Mouse (Mus musculus): ENCODE data around the gene Nmur1. TPM values are rescaled to one million over a fixed set of nuclear protein-coding genes. Genes with fewer than 3 reads are reported as not detected.
A peak's percentile ranks its signal among the peaks of the same experiment; 100 is the strongest.

The Nmur1 gene
- polyA plus RNA-seq, 1 experiment from 2014 or later = 0.12 TPM

DNA sequence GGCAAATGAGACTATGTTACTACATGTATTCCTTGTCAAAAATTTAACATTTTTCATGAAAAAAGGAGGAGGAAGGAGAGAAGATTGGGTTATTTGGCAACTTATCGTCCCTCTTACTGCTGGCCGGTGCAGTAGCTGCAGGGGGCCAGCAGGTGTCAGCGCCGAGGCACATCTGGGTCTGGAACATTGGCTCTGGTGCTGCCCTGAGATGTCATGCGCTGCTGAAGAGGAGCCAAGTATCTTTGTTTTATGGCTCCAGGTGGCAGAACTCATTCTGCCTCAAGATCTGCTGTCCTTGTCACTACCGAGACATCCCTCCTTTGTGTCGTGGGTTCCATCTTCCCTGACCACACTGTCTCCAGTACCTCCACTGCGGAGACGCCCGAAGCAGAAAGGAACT lies 54.0 kb downstream of the Nmur1 start:
- Histone ChIP-seq H3K9me3 (ENCODE audit: control insufficient read depth, low read length) (no peaks in the 10 kb centered on the region), H3K27ac (replicated peaks; ENCODE audit: low read depth, low read length) (no peak overlapping the region), H3K4me2 (ENCODE audit: low read depth, severe bottlenecking) (no peak overlapping the region), H3K4me1 (ENCODE audit: control insufficient read depth, insufficient read depth, low read length) (no peaks in the 10 kb centered on the region), H3K27me3 (ENCODE audit: control insufficient read depth, insufficient read depth, low read length) (no peaks in the 10 kb centered on the region), H3K36me3 (ENCODE audit: control insufficient read depth, insufficient read depth, low read length) (no peaks in the 10 kb centered on the region), H3K9ac (ENCODE audit: low read length) (no peak overlapping the region), H3K4me3 (ENCODE audit: low read depth, low read length) (no peak overlapping the region)
- 53% methylated on average over 10 of the region's 10 CpGs for WGBS
- ATAC-seq (ENCODE audit: insufficient number of reproducible peaks, low FRiP score, low TSS enrichment, low read depth) = no peak
- peak; percentile 52 for DNase-seq (ENCODE audit: low spot score)

GRCm38 (mm10) chr1:86368086-86368485 lies 57.9 kb downstream of the Nmur1 start:
- Histone ChIP-seq H3K27ac (replicated peaks; ENCODE audit: low read depth, low read length) (no peak overlapping the region), H3K4me2 (ENCODE audit: low read depth, severe bottlenecking) (no peak overlapping the region), H3K4me3 (ENCODE audit: low read depth, low read length) (no peak overlapping the region), H3K27me3 (ENCODE audit: control insufficient read depth, insufficient read depth, low read length) (no peaks in the 10 kb centered on the region), H3K36me3 (ENCODE audit: control insufficient read depth, insufficient read depth, low read length) (no peaks in the 10 kb centered on the region), H3K9ac (ENCODE audit: low read length) (no peak overlapping the region), H3K4me1 (ENCODE audit: control insufficient read depth, insufficient read depth, low read length) (no peaks in the 10 kb centered on the region), H3K9me3 (ENCODE audit: control insufficient read depth, low read length) (no peaks in the 10 kb centered on the region)
- DNase-seq (ENCODE audit: low spot score) = no peak
- WGBS = 71% methylated on average over 4 of the region's 4 CpGs
- ATAC-seq (ENCODE audit: insufficient number of reproducible peaks, low FRiP score, low TSS enrichment, low read depth) = no peak

GRCm38 (mm10) chr1:86363671-86364070 lies 62.4 kb downstream of the Nmur1 start:
- H3K4me2 ChIP-seq (ENCODE audit: low read depth, severe bottlenecking) = no peak overlapping the region
- 7% methylated on average over 6 of the region's 6 CpGs for WGBS
- H3K27ac ChIP-seq (replicated peaks; ENCODE audit: low read depth, low read length) = no peak overlapping the region
- H3K36me3 ChIP-seq (ENCODE audit: control insufficient read depth, insufficient read depth, low read length) = no peaks in the 10 kb centered on the region
- peaks cover 5% of the 10 kb centered on the region; the same call in 1 of the 2 replicates for H3K4me1 ChIP-seq (ENCODE audit: control insufficient read depth, insufficient read depth, low read length)
- no peak overlapping the region for H3K4me3 ChIP-seq (ENCODE audit: low read depth, low read length)
- no peaks in the 10 kb centered on the region for H3K9me3 ChIP-seq (ENCODE audit: control insufficient read depth, low read length)
- no peaks in the 10 kb centered on the region for H3K27me3 ChIP-seq (ENCODE audit: control insufficient read depth, insufficient read depth, low read length)
- ATAC-seq (ENCODE audit: insufficient number of reproducible peaks, low FRiP score, low TSS enrichment, low read depth) (no peak), DNase-seq (ENCODE audit: low spot score) (no peak)
- H3K9ac ChIP-seq (ENCODE audit: low read length) = no peak overlapping the region

DNA sequence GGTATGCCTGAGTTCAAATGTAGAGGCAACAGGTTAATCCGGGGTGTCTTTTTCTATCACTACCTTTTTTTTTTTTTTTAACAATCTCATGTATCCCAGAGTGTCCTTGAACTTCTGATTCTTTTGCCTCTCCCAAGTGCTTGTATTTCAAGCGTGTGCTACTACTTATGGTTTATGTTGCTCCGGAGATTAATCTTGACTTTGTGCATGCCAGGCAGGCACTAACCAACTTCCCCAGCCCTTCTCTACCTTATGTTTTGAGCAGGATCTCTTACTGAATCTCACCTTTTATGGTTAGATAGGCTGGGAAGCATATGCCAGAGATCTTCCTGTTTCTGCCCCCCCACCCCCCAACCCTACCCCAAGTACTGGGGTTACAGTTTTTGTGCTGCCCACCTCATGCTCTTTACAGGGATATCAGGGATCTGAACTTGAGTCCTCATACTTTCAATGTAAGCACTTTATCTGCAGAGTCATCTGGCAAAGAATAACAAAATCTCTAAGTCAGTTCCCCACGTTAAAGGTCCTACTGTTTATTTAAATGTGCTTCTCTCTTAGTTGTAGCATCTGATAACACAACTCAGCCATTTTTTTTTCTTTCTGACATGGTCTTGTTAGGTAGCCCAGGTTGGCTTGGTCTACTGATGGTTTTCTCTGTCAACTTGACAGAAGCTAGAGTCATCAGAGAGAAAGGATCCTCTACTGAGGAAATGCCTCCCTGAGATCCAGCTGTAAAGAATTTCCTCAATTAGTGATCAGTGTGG lies 64.0 kb downstream of the Nmur1 start:
- ATAC-seq (ENCODE audit: insufficient number of reproducible peaks, low FRiP score, low TSS enrichment, low read depth) (no peak), DNase-seq (ENCODE audit: low spot score) (no peak)
- H3K27ac ChIP-seq (replicated peaks; ENCODE audit: low read depth, low read length) = no peak overlapping the region
- peaks cover 4% of the 10 kb centered on the region for H3K36me3 ChIP-seq (ENCODE audit: control insufficient read depth, insufficient read depth, low read length)
- no peak overlapping the region for H3K4me3 ChIP-seq (ENCODE audit: low read depth, low read length)
- H3K4me1 ChIP-seq (ENCODE audit: control insufficient read depth, insufficient read depth, low read length) = peaks cover 5% of the 10 kb centered on the region; the same call in 1 of the 2 replicates
- H3K9ac ChIP-seq (ENCODE audit: low read length) = no peak overlapping the region
- 94% methylated on average over 4 of the region's 4 CpGs for WGBS
- no peaks in the 10 kb centered on the region for H3K9me3 ChIP-seq (ENCODE audit: control insufficient read depth, low read length)
- H3K27me3 ChIP-seq (ENCODE audit: control insufficient read depth, insufficient read depth, low read length) = no peaks in the 10 kb centered on the region
- H3K4me2 ChIP-seq (ENCODE audit: low read depth, severe bottlenecking) = no peak overlapping the region

- ATAC-seq (ENCODE audit: insufficient number of reproducible peaks, low FRiP score, low TSS enrichment, low read depth) (no peak), DNase-seq (ENCODE audit: low spot score) (no peak)
- Histone ChIP-seq H3K27ac (replicated peaks; ENCODE audit: low read depth, low read length) (no peak overlapping the region), H3K36me3 (ENCODE audit: control insufficient read depth, insufficient read depth, low read length) (peaks cover 14% of the 10 kb centered on the region), H3K27me3 (ENCODE audit: control insufficient read depth, insufficient read depth, low read length) (no peaks in the 10 kb centered on the region), H3K4me2 (ENCODE audit: low read depth, severe bottlenecking) (peak overlapping the region; percentile 57), H3K9ac (ENCODE audit: low read length) (peak overlapping the region; percentile 92), H3K4me3 (ENCODE audit: low read depth, low read length) (peak overlapping the region; percentile 91), H3K9me3 (ENCODE audit: control insufficient read depth, low read length) (no peaks in the 10 kb centered on the region), H3K4me1 (ENCODE audit: control insufficient read depth, insufficient read depth, low read length) (peaks cover 5% of the 10 kb centered on the region; the same call in 1 of the 2 replicates)
- WGBS = 19% methylated on average over 12 of the region's 12 CpGs
These were observed 65.6 kb downstream of the Nmur1 start for GRCm38 (mm10) chr1:86360441-86360840.

- Histone ChIP-seq H3K4me3 (ENCODE audit: low read depth, low read length) (peak overlapping the region; percentile 91), H3K9ac (ENCODE audit: low read length) (peak overlapping the region; percentile 92), H3K4me1 (ENCODE audit: control insufficient read depth, insufficient read depth, low read length) (peaks cover 5% of the 10 kb centered on the region; the same call in 1 of the 2 replicates), H3K27ac (replicated peaks; ENCODE audit: low read depth, low read length) (peak overlapping the region; percentile 97), H3K27me3 (ENCODE audit: control insufficient read depth, insufficient read depth, low read length) (no peaks in the 10 kb centered on the region), H3K9me3 (ENCODE audit: control insufficient read depth, low read length) (no peaks in the 10 kb centered on the region), H3K4me2 (ENCODE audit: low read depth, severe bottlenecking) (peak overlapping the region; percentile 57), H3K36me3 (ENCODE audit: control insufficient read depth, insufficient read depth, low read length) (peaks cover 18% of the 10 kb centered on the region)
- WGBS = under 1% methylated on average over 26 of the region's 26 CpGs
- DNase-seq (ENCODE audit: low spot score) (no peak), ATAC-seq (ENCODE audit: insufficient number of reproducible peaks, low FRiP score, low TSS enrichment, low read depth) (peak; percentile 36)
These were observed 66.2 kb downstream of the Nmur1 start for GRCm38 (mm10) chr1:86359798-86360179.

- H3K4me3 ChIP-seq (ENCODE audit: low read depth, low read length) = peak within 1 kb of the TSS; percentile 91
These were observed 66.9 kb downstream of the Nmur1 start, which contains the start of gene Ncl for GRCm38 (mm10) chr1:86358906-86359797. Gene Ncl (minus strand): TSS chr1:86359400.

DNA sequence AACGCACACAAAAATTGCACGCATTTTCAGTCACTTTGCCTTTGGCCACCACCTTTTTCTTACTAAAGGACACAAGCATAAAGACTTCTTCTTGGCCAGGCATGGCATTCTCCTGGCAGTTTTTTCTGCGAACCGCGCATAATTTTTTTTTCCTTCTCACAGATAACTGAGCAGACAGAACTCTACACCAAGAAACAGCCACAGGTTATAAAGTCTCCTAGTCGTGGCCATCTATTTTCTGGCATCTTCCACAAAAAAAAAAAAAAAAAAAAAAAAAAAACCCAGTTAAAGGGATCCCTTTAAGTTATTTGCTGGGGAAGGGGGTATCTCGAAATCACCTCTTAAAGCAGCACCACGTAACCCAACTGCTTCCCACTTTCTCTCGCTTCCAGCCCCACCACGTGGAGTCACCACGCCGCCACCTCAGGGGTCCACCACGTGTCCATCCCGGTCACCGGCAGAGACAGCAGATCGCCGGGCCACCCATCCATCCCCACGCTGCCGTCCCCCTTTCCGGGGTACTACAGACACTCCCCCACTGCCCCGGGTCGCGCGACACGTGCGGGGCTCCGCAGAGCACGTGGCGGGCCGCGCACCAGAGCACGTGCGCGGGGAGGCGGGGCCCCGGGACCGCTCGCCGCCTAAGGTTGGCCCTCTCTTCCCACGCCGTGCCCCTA lies 67.7 kb downstream of the Nmur1 start:
- ATAC-seq (ENCODE audit: insufficient number of reproducible peaks, low FRiP score, low TSS enrichment, low read depth) (no peak), DNase-seq (ENCODE audit: low spot score) (no peak)
- Histone ChIP-seq H3K4me2 (ENCODE audit: low read depth, severe bottlenecking) (peak overlapping the region; percentile 51), H3K27me3 (ENCODE audit: control insufficient read depth, insufficient read depth, low read length) (no peaks in the 10 kb centered on the region), H3K4me1 (ENCODE audit: control insufficient read depth, insufficient read depth, low read length) (peaks cover 5% of the 10 kb centered on the region; the same call in 1 of the 2 replicates), H3K9me3 (ENCODE audit: control insufficient read depth, low read length) (no peaks in the 10 kb centered on the region), H3K9ac (ENCODE audit: low read length) (peak overlapping the region; percentile 95), H3K36me3 (ENCODE audit: control insufficient read depth, insufficient read depth, low read length) (peaks cover 25% of the 10 kb centered on the region), H3K4me3 (ENCODE audit: low read depth, low read length) (peak overlapping the region; percentile 91), H3K27ac (replicated peaks; ENCODE audit: low read depth, low read length) (peak overlapping the region; percentile 97)
- under 1% methylated on average over 41 of the region's 41 CpGs for WGBS

More at GRCm38 (mm10) chr1:86358906-86359797, 66.9 kb downstream of the Nmur1 start, which contains the start of gene Ncl:
- WGBS = under 1% methylated on average over 101 of the region's 102 CpGs
- H3K4me2 ChIP-seq (ENCODE audit: low read depth, severe bottlenecking) = peak within 1 kb of the TSS; percentile 57
- DNase-seq (ENCODE audit: low spot score) (peak; percentile 98), ATAC-seq (ENCODE audit: insufficient number of reproducible peaks, low FRiP score, low TSS enrichment, low read depth) (peak; percentile 98)
- H3K4me1 ChIP-seq (ENCODE audit: control insufficient read depth, insufficient read depth, low read length) = peaks cover 5% of the 10 kb centered on the region; the same call in 1 of the 2 replicates
- no peaks in the 10 kb centered on the region for H3K9me3 ChIP-seq (ENCODE audit: control insufficient read depth, low read length)
- H3K36me3 ChIP-seq (ENCODE audit: control insufficient read depth, insufficient read depth, low read length) = peaks cover 23% of the 10 kb centered on the region
- no peaks in the 10 kb centered on the region for H3K27me3 ChIP-seq (ENCODE audit: control insufficient read depth, insufficient read depth, low read length)
- peak within 1 kb of the TSS; percentile 95 for H3K9ac ChIP-seq (ENCODE audit: low read length)
- H3K27ac ChIP-seq (replicated peaks; ENCODE audit: low read depth, low read length) = peak within 1 kb of the TSS; percentile 97

Measured in limb, embryonic 11.5 days (tissue).